ENCODE assay signal across 10 mouse cellular contexts in the genomic region with DNA sequence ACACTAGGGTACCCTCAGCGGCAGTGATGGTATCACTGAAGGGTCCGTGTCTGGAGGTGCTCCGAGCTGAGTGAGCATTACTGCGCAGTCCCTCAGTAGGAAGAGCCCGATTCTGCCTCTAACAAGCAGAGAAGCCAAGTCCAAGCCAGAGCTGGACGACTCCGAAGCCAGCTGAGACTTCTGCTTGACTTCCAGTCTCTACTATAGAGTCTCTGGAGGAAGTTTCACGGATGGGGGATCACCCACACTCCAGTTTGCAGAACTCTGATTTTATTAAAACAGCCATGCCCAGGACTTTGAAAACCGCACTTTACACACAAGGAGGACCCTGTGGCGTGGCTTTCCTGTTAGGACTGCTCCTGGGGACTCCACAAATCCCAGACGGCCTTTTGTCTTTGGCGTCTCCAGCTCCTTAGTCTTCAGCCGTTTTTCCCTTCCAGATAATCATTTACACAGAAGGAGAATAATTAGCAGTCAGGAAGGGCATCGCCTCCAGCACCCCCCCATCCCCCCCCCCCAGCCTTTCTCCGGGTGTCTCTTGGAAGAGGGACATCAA.
DNase-seq lines count a peak whose midpoint lies in the region; ATAC-seq lines count a peak whose summit lies in the region.
"Had no signal": no experiment of that assay in that cellular context is flagged by ENCODE, and none has a peak within 500 bp of the region (broad histone marks: within the 10 kb centered on the region; RNA-seq: fewer than 3 reads in every experiment).

No protein-coding gene starts in this region.

- H3K9me3 ChIP-seq in forebrain, embryonic 13.5 days (replicated peaks) = no peaks in the 10 kb centered on the region
- H3K9me3 ChIP-seq in limb, embryonic 11.5 days (ENCODE audit: control insufficient read depth, low read length) = no peaks in the 10 kb centered on the region
- no peaks in the 10 kb centered on the region for H3K9me3 ChIP-seq in neural tube, embryonic 15.5 days (replicated peaks)

- H3K27me3 ChIP-seq in forebrain, embryonic 13.5 days = no peaks in the 10 kb centered on the region
- peaks cover 7% of the 10 kb centered on the region; the same call in 1 of the 2 replicates for H3K27me3 ChIP-seq in limb, embryonic 11.5 days (ENCODE audit: control insufficient read depth, insufficient read depth, low read length)
- no peaks in the 10 kb centered on the region for H3K27me3 ChIP-seq in neural tube, embryonic 15.5 days (replicated peaks)

- peak; percentile 39; the same call in 1 of the 2 replicates for ATAC-seq in forebrain, embryonic 13.5 days
- no peak for ATAC-seq in limb, embryonic 11.5 days (ENCODE audit: insufficient number of reproducible peaks, low FRiP score, low TSS enrichment, low read depth)
- no peak for ATAC-seq in neural tube, embryonic 15.5 days (ENCODE audit: low FRiP score)
- no peak for ATAC-seq in activated CD4-positive, CD25-positive, alpha-beta regulatory T cell, adult 4 months

- H3K36me3 ChIP-seq in forebrain, embryonic 13.5 days (ENCODE audit: poor library complexity, severe bottlenecking) = no peaks in the 10 kb centered on the region
- no peaks in the 10 kb centered on the region for H3K36me3 ChIP-seq in limb, embryonic 11.5 days (ENCODE audit: control insufficient read depth, insufficient read depth, low read length)
- H3K36me3 ChIP-seq in neural tube, embryonic 15.5 days = no peaks in the 10 kb centered on the region
- H3K36me3 ChIP-seq: G1E had no signal

- peak overlapping the region; percentile 27 for H3K4me3 ChIP-seq in forebrain, embryonic 13.5 days
- 0 out of 2 replicates have a peak overlapping the region, but pooled peaks have one; percentile 2 for H3K4me3 ChIP-seq in limb, embryonic 11.5 days (ENCODE audit: low read depth, low read length)
- H3K4me3 ChIP-seq in neural tube, embryonic 15.5 days (replicated peaks) = peak overlapping the region; percentile 22

- H3K4me1 ChIP-seq in forebrain, embryonic 13.5 days = peaks cover 42% of the 10 kb centered on the region
- peaks cover 13% of the 10 kb centered on the region for H3K4me1 ChIP-seq in limb, embryonic 11.5 days (ENCODE audit: control insufficient read depth, insufficient read depth, low read length)
- H3K4me1 ChIP-seq in neural tube, embryonic 15.5 days = peaks cover 35% of the 10 kb centered on the region

- under 1% methylated on average over 15 of the region's 15 CpGs for WGBS in forebrain, embryonic 13.5 days
- WGBS in limb, embryonic 11.5 days = under 1% methylated on average over 15 of the region's 15 CpGs
- under 1% methylated on average over 15 of the region's 15 CpGs for WGBS in neural tube, embryonic 15.5 days

- H3K27ac ChIP-seq in forebrain, embryonic 13.5 days = peak overlapping the region; percentile 70
- H3K27ac ChIP-seq in limb, embryonic 11.5 days (replicated peaks; ENCODE audit: low read depth, low read length) = no peak overlapping the region
- no peak overlapping the region for H3K27ac ChIP-seq in neural tube, embryonic 15.5 days (replicated peaks)

- DNase-seq in left cerebral cortex, postnatal 4 days = peak; percentile 37
- no peak for DNase-seq in left cerebral cortex, postnatal 25 days (ENCODE audit: low spot score in 2 of 2)
- DNase-seq in limb, embryonic 11.5 days (ENCODE audit: low spot score) = peak; percentile 34
- no peak for DNase-seq in right cerebral cortex, postnatal 25 days
- DNase-seq in layer of hippocampus, postnatal 10 days (ENCODE audit: low spot score in 2 of 2) = no peak
- DNase-seq: adrenal gland, postnatal 25 days had no signal

- peak overlapping the region; percentile 58 for H3K4me2 ChIP-seq in forebrain, embryonic 13.5 days
- peak overlapping the region; percentile 33 for H3K4me2 ChIP-seq in limb, embryonic 11.5 days (ENCODE audit: low read depth, severe bottlenecking)
- peak overlapping the region; percentile 55 for H3K4me2 ChIP-seq in neural tube, embryonic 15.5 days

- peak overlapping the region; percentile 10; the same call in 1 of the 2 replicates for H3K9ac ChIP-seq in forebrain, embryonic 13.5 days
- no peak overlapping the region for H3K9ac ChIP-seq in limb, embryonic 11.5 days (ENCODE audit: low read length)
- peak overlapping the region; percentile 38; the same call in 1 of the 2 replicates for H3K9ac ChIP-seq in neural tube, embryonic 15.5 days (replicated peaks)

- intact Hi-C loops in left cerebral cortex, postnatal 4 days (cut with DNase I) = no loop called here
- intact Hi-C loops in left cerebral cortex, postnatal 25 days (cut with DNase I) = no loop called here

Comparison
In these comparisons a context has a peak if more than half of its experiments do, and no peak if none do; other contexts are left out.
1. DNase-seq: peak in left cerebral cortex, postnatal 4 days (single experiment) and limb, embryonic 11.5 days (single experiment); none in left cerebral cortex, postnatal 25 days (0 of 2), right cerebral cortex, postnatal 25 days (single experiment) and layer of hippocampus, postnatal 10 days (0 of 2).
2. Peak in every context shown above with its lines, with median percentiles within 50 percentile points of each other: H3K4me2 ChIP-seq and H3K4me3 ChIP-seq.